In the genomic region with DNA sequence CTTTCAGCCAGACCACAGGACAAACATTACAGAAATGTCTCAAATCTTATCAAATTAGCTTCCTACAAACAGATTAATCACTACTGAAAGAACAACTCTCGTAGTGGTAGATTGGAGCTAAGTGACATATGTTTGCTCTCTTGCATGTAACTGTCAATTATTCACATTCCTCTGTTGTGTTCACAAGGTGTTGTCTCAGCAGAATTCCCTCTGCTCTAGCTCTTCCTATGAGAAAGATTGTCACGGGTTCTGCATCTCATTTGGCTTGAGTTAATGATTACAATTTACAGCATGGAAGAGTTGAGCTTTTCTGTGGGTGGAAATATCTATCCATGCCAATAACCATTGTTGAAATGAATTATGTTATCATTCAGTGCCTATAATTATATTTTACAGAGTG, we compare ENCODE assay signal across 20 mouse cellular contexts. TPM values are rescaled to one million over a fixed set of nuclear protein-coding genes. Genes with fewer than 3 reads are reported as not detected.
"Had no signal": no experiment of that assay in that cellular context is flagged by ENCODE, and none has a peak within 500 bp of the region (broad histone marks: within the 10 kb centered on the region; RNA-seq: fewer than 3 reads in every experiment).

No protein-coding gene starts in this region.

- H3K4me3 ChIP-seq: left cerebral cortex, adult 2 months; limb, embryonic 12.5 days; limb, embryonic 15.5 days; midbrain, embryonic 12.5 days; midbrain, embryonic 15.5 days; neural tube, embryonic 13.5 days; stomach, embryonic 15.5 days had no signal

- H3K27me3 ChIP-seq: limb, embryonic 12.5 days; limb, embryonic 15.5 days; midbrain, embryonic 12.5 days; midbrain, embryonic 15.5 days; neural tube, embryonic 13.5 days; stomach, embryonic 15.5 days had no signal

- H3K4me2 ChIP-seq: limb, embryonic 12.5 days; limb, embryonic 15.5 days; liver, embryonic 11.5 days; lung, embryonic 14.5 days; midbrain, embryonic 12.5 days; midbrain, embryonic 15.5 days; neural tube, embryonic 13.5 days; stomach, embryonic 15.5 days had no signal

- H3K36me3 ChIP-seq: limb, embryonic 12.5 days; limb, embryonic 15.5 days; midbrain, embryonic 12.5 days; midbrain, embryonic 15.5 days; neural tube, embryonic 13.5 days; stomach, embryonic 15.5 days had no signal

- H3K9me3 ChIP-seq: limb, embryonic 12.5 days; limb, embryonic 15.5 days; midbrain, embryonic 12.5 days; midbrain, embryonic 15.5 days; neural tube, embryonic 13.5 days; stomach, embryonic 15.5 days had no signal

- H3K27ac ChIP-seq: left cerebral cortex, adult 2 months; limb, embryonic 12.5 days; limb, embryonic 15.5 days; liver, embryonic 14.5 days; macrophage; midbrain, embryonic 12.5 days; midbrain, embryonic 15.5 days; neural tube, embryonic 13.5 days; stomach, embryonic 15.5 days had no signal

- ATAC-seq: hindbrain, embryonic 16.5 days; liver, postnatal 0 days; lung, postnatal 0 days; midbrain, embryonic 15.5 days had no signal

- H3K9ac ChIP-seq: limb, embryonic 12.5 days; limb, embryonic 15.5 days; liver, embryonic 14.5 days; liver, postnatal 0 days; lung, embryonic 14.5 days; midbrain, embryonic 12.5 days; midbrain, embryonic 15.5 days; neural tube, embryonic 13.5 days; stomach, embryonic 15.5 days had no signal

- DNase-seq: kidney, adult 18-20 months; layer of hippocampus, postnatal 36 days; liver, postnatal 0 days; lung, embryonic 14.5 days; retina, postnatal 1 day; right cerebral cortex, postnatal 25 days; spleen, adult 18-20 months; thymus, postnatal 25 days had no signal

- H3K4me1 ChIP-seq: limb, embryonic 12.5 days; limb, embryonic 15.5 days; midbrain, embryonic 12.5 days; midbrain, embryonic 15.5 days; stomach, embryonic 15.5 days had no signal

RNA-seq across cellular contexts. Expression of a gene that starts 37.8 kb away (rescaled TPM):
- polyA plus RNA-seq: liver, postnatal 0 days; lung, postnatal 0 days; macrophage had no signal
